Mouse (Mus musculus) CH12.LX (cell line): ENCODE measurements around the gene Ddx43. TPM values are rescaled to one million over a fixed set of nuclear protein-coding genes. Genes with fewer than 3 reads are reported as not detected.

Experiments used
- DNase-seq: peaks from one replicate; pipeline ENCODE4 v3.0.0-alpha.2; 2013; ENCODE audit errors: extremely low read depth
- H3K27ac ChIP-seq: 2 replicates; pipeline ENCODE4 v1.5.1; 2012; ENCODE audit warnings: low read depth, mild to moderate bottlenecking, control low read depth, moderate library complexity; ENCODE audit not compliant: insufficient read depth
- H3K27me3 ChIP-seq: replicated peaks from 2 replicates; pipeline ENCODE3; 2012; ENCODE audit warnings: inconsistent platforms
- H3K36me3 ChIP-seq, 2 experiments: replicated peaks in 1 of 2; 2 replicates each; pipeline versions ENCODE3 to v1.6.1; 2012; ENCODE audit warnings: inconsistent platforms in 1 of 2, low read length in 1 of 2, mild to moderate bottlenecking in 1 of 2, mixed read lengths in 1 of 2, moderate library complexity in 1 of 2; ENCODE audit not compliant: control insufficient read depth in 1 of 2, insufficient read depth in 1 of 2
- H3K4me1 ChIP-seq, 2 experiments: 2 replicates each; pipeline ENCODE4 v1.6.1; 2012; ENCODE audit warnings: inconsistent platforms in 1 of 2, moderate library complexity in 1 of 2; ENCODE audit not compliant: insufficient read depth in 2 of 2, control insufficient read depth in 1 of 2
- H3K4me2 ChIP-seq: 2 replicates; pipeline ENCODE4 v1.6.1; 2012; ENCODE audit warnings: low read depth, mild to moderate bottlenecking, control low read depth; ENCODE audit not compliant: poor library complexity, insufficient read depth, severe bottlenecking
- H3K4me3 ChIP-seq, 3 experiments: fragments of 150-350 bp in 1 of 3; sonication (generic) in 1 of 3; replicated peaks in 1 of 3; 2 replicates each; pipeline versions ENCODE3 to v1.5.1; 2011 to 2012; ENCODE audit warnings: low read depth in 2 of 3, low read length in 2 of 3, mild to moderate bottlenecking in 2 of 3, moderate library complexity in 2 of 3, control low read depth in 1 of 3, improper control_type of control experiment in 1 of 3, inconsistent platforms in 1 of 3, mixed read lengths in 1 of 3; ENCODE audit not compliant: poor library complexity in 1 of 3
- H3K79me2 ChIP-seq: replicated peaks from 2 replicates; pipeline ENCODE4 v1.6.1; 2012; ENCODE audit warnings: mild to moderate bottlenecking, moderate library complexity; ENCODE audit not compliant: control insufficient read depth, poor library complexity, insufficient read depth, severe bottlenecking; ENCODE audit errors: extremely low read depth
- H3K9ac ChIP-seq: 2 replicates; pipeline ENCODE4 v1.6.1; 2012; ENCODE audit warnings: low read depth, mild to moderate bottlenecking, control low read depth, moderate library complexity; ENCODE audit not compliant: insufficient read depth
- H3K9me3 ChIP-seq: replicated peaks from 2 replicates; pipeline ENCODE3; 2012; ENCODE audit warnings: low read length, inconsistent platforms, mixed read lengths
- CTCF ChIP-seq, 2 experiments: IDR thresholded peaks in 1 of 2; conservative IDR thresholded peaks in 1 of 2; 2 replicates each; pipeline ENCODE4 v1.5.1; 2011 to 2012; ENCODE audit warnings: low read depth in 2 of 2, low read length in 2 of 2, improper control_type of control experiment in 1 of 2, inconsistent platforms in 1 of 2, mild to moderate bottlenecking in 1 of 2, moderate library complexity in 1 of 2
- E2F4 ChIP-seq: IDR thresholded peaks from 2 replicates; pipeline ENCODE4 v1.6.1; 2011; ENCODE audit warnings: low read depth, low read length, improper control_type of control experiment; ENCODE audit not compliant: insufficient replicate concordance
- ELF1 ChIP-seq: IDR thresholded peaks from 2 replicates; pipeline ENCODE4 v1.6.1; 2014; ENCODE audit warnings: low read depth, mild to moderate bottlenecking, inconsistent platforms, low read length, improper control_type of control experiment
- EP300 ChIP-seq: IDR thresholded peaks from 2 replicates; pipeline ENCODE4 v1.6.1; 2011; ENCODE audit warnings: low read length, improper control_type of control experiment
- GABPA ChIP-seq: IDR thresholded peaks from 2 replicates; pipeline ENCODE4 v1.6.1; 2012; ENCODE audit warnings: low read depth, low read length, improper control_type of control experiment, inconsistent platforms; ENCODE audit not compliant: insufficient replicate concordance
- IRF4 ChIP-seq: IDR thresholded peaks from 2 replicates; pipeline ENCODE4 v1.6.1; 2014; ENCODE audit warnings: low read depth, mild to moderate bottlenecking, inconsistent platforms, low read length, improper control_type of control experiment
- JUN ChIP-seq: IDR thresholded peaks from 2 replicates; pipeline ENCODE4 v1.6.1; 2011; ENCODE audit warnings: low read depth, mild to moderate bottlenecking, low read length, improper control_type of control experiment, moderate library complexity; ENCODE audit not compliant: insufficient read depth
- JUND ChIP-seq: conservative IDR thresholded peaks from 2 replicates; pipeline ENCODE4 v1.6.1; 2011; ENCODE audit warnings: low read depth, low read length, improper control_type of control experiment
- KAT2A ChIP-seq: IDR thresholded peaks from 2 replicates; pipeline ENCODE4 v1.6.1; 2012; ENCODE audit warnings: low read length, improper control_type of control experiment, inconsistent platforms; ENCODE audit not compliant: insufficient replicate concordance
- MAX ChIP-seq: IDR thresholded peaks from 2 replicates; pipeline ENCODE4 v1.6.1; 2011; ENCODE audit warnings: low read length, improper control_type of control experiment
- MEF2A ChIP-seq: IDR thresholded peaks from 2 replicates; pipeline ENCODE4 v1.6.1; 2014; ENCODE audit warnings: low read depth, mild to moderate bottlenecking, inconsistent platforms, low read length, improper control_type of control experiment, borderline replicate concordance
- MXI1 ChIP-seq: IDR thresholded peaks from 2 replicates; pipeline ENCODE4 v1.6.1; 2011; ENCODE audit warnings: mild to moderate bottlenecking, low read depth, low read length, improper control_type of control experiment
- NELFE ChIP-seq: IDR thresholded peaks from 2 replicates; pipeline ENCODE4 v1.6.1; 2011; ENCODE audit warnings: low read depth, low read length, improper control_type of control experiment
- NRF1 ChIP-seq: IDR thresholded peaks from 2 replicates; pipeline ENCODE4 v1.6.1; 2014; ENCODE audit warnings: low read depth, mild to moderate bottlenecking, inconsistent platforms, low read length, improper control_type of control experiment, moderate library complexity
- PAX5 ChIP-seq: IDR thresholded peaks from 2 replicates; pipeline ENCODE4 v1.6.1; 2012; ENCODE audit warnings: low read length, inconsistent platforms, mixed read lengths
- POLR2A ChIP-seq: IDR thresholded peaks from 2 replicates; pipeline ENCODE4 v1.6.1; 2011; ENCODE audit warnings: low read depth, mild to moderate bottlenecking, improper control_type of control experiment, low read length
- RAD21 ChIP-seq: IDR thresholded peaks from 2 replicates; pipeline ENCODE4 v1.6.1; 2011; ENCODE audit warnings: low read depth, mild to moderate bottlenecking, low read length, improper control_type of control experiment, moderate library complexity
- SMC3 ChIP-seq: IDR thresholded peaks from 2 replicates; pipeline ENCODE4 v1.6.1; 2011; ENCODE audit warnings: low read depth, low read length, improper control_type of control experiment
- TBP ChIP-seq: conservative IDR thresholded peaks from 2 replicates; pipeline ENCODE4 v1.6.1; 2011; ENCODE audit warnings: low read depth, low read length, improper control_type of control experiment
- TCF12 ChIP-seq: IDR thresholded peaks from 2 replicates; pipeline ENCODE4 v1.6.1; 2014; ENCODE audit warnings: low read depth, mild to moderate bottlenecking, inconsistent platforms, low read length, improper control_type of control experiment
- USF1 ChIP-seq: IDR thresholded peaks from 2 replicates; pipeline ENCODE4 v1.6.1; 2014; ENCODE audit warnings: low read depth, mild to moderate bottlenecking, inconsistent platforms, low read length, improper control_type of control experiment
- USF2 ChIP-seq: conservative IDR thresholded peaks from 2 replicates; pipeline ENCODE4 v1.6.1; 2011; ENCODE audit warnings: low read depth, low read length, improper control_type of control experiment
- ZMIZ1 ChIP-seq: IDR thresholded peaks from 2 replicates; pipeline ENCODE4 v1.6.1; 2012; ENCODE audit warnings: low read depth, mild to moderate bottlenecking, inconsistent platforms, low read length, improper control_type of control experiment
- ZNF384 ChIP-seq: IDR thresholded peaks from 2 replicates; pipeline ENCODE4 v1.6.1; 2012; ENCODE audit warnings: low read depth, low read length, improper control_type of control experiment, inconsistent platforms
- dilution Hi-C: fragments of 300-500 bp; cut with MboI; formaldehyde crosslinking; loops from 2 replicates; pipeline ENCODE4 v1.14.3; 2020; ENCODE audit warnings: low sequenced_read_pairs; ENCODE audit not compliant: extremely low pct_unique_long_range_greater_than_20kb, extremely low pct_ligation_motif_present
- in situ Hi-C: fragments of 300-500 bp; cut with MboI; formaldehyde crosslinking; loops from 3 replicates; pipeline ENCODE4 v1.14.3; 2019; ENCODE audit warnings: low sequenced_read_pairs, low pct_ligation_motif_present, low pct_unique_long_range_greater_than_20kb, mixed read lengths
- polyA plus RNA-seq: library from polyadenylated mRNA; unstranded; fragments of >175 nt; gene quantifications from 2 replicates; pipeline ENCODE4 v1.2.1, GENCODE M21; 2012; ENCODE audit warnings: low read depth; ENCODE audit not compliant: insufficient read length
- total RNA-seq, 2 experiments: library from RNA; depleted of rRNA; stranded (reverse); fragments of 300-350 nt in 1 of 2; fragments of >200 nt in 1 of 2; gene quantifications; 2 replicates each; pipeline ENCODE4 v1.2.3; 2012 to 2014

Ddx43 gene
- total and polyA plus RNA-seq, 3 experiments: not detected

- dilution Hi-C loops: no loop called here
These were observed 340 bp upstream of the Ddx43 start for GRCm38 (mm10) chr9:78395244-78395629.

DNA sequence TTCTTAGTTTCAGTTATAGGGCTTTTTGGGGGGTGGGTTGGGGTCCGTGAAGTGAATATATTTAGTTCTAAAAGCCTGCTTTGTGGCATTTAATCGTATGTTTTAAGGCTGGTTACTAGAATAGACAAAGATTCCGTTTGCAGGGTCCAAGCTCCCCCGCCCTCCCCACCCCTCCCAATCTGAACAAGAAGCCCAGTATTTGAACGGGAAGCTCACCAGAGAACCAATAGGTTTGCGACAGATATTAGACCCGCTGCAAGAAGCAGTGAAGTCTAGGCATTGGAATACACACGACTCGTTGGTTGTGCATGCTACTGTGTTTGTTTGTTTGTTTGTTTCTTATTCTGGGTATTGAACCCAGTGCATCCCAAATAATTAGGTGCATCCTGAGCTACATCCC lies 940 bp downstream of the Ddx43 start:
- in situ Hi-C loops: no loop called here
- Histone ChIP-seq H3K79me2 (no peaks in the 10 kb centered on the region), H3K9ac (no peak overlapping the region), H3K4me1 (no peaks in the 10 kb centered on the region), H3K27me3 (peaks cover 5% of the 10 kb centered on the region), H3K36me3 (no peaks in the 10 kb centered on the region), H3K4me3 (no peak overlapping the region), H3K9me3 (peaks cover 5% of the 10 kb centered on the region), H3K27ac (no peak overlapping the region), H3K4me2 (no peak overlapping the region)
- TF ChIP-seq RAD21 (no peak), GABPA (no peak), USF1 (no peak), JUND (no peak), TCF12 (no peak), PAX5 (no peak), EP300 (no peak), ZMIZ1 (no peak), CTCF (conservative IDR thresholded peaks at IDR 0.05 in 1 of 2, IDR thresholded peaks at IDR 0.05 in 1 of 2; ENCODE audit: low read depth in 2 of 2, low read length in 2 of 2) (no peak), IRF4 (no peak), ZNF384 (no peak), JUN (no peak)
- DNase-seq: no peak
- dilution Hi-C loops: no loop called here

More at GRCm38 (mm10) chr9:78395244-78395629, 340 bp upstream of the Ddx43 start:
- Histone ChIP-seq H3K9me3 (peaks cover 5% of the 10 kb centered on the region), H3K4me1 (no peaks in the 10 kb centered on the region), H3K36me3 (no peaks in the 10 kb centered on the region), H3K27me3 (peaks cover 11% of the 10 kb centered on the region), H3K4me3 (no peak overlapping the region), H3K79me2 (no peaks in the 10 kb centered on the region), H3K27ac (no peak overlapping the region), H3K9ac (no peak overlapping the region), H3K4me2 (no peak overlapping the region)
- in situ Hi-C loops: no loop called here
- no peak for DNase-seq
- TF ChIP-seq CTCF (conservative IDR thresholded peaks at IDR 0.05 in 1 of 2, IDR thresholded peaks at IDR 0.05 in 1 of 2; ENCODE audit: low read depth in 2 of 2, low read length in 2 of 2): no peak
- no peak for TF ChIP-seq SMC3
- TF ChIP-seq TBP: no peak
- TF ChIP-seq TCF12: no peak
- TF ChIP-seq, all 38 proteins: peak for 0

DNA sequence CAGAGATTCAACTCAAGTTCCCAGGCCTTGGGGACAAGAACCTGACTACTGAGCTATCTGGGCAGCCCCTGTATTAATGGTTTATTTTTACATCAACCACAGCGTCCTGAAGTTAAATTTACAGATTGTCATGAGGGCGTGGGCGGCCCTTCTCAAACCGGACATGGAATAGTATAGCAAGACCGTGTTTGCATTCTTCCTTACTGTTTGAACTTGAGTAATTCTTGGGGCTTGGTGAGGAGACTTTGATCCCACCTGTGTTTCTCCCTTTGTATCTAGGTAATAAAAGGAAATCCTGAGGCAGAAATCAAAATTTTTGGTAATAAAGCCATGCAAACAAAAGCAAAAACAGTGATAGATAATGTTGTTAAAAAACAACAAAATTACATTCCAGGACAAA lies 5.0 kb downstream of the Ddx43 start:
- in situ Hi-C loops (no loop called here), dilution Hi-C loops (no loop called here)
- peaks cover 4% of the 10 kb centered on the region for H3K9me3 ChIP-seq

More for the DNA sequence above, 5.0 kb downstream of the Ddx43 start:
- Histone ChIP-seq H3K27me3 (no peaks in the 10 kb centered on the region), H3K27ac (no peak overlapping the region), H3K79me2 (no peaks in the 10 kb centered on the region), H3K4me1 (peaks cover 0 to 2% of the 10 kb centered on the region in 2 experiments; a peak in 1 of 4 replicates), H3K9ac (no peak overlapping the region), H3K4me2 (no peak overlapping the region), H3K4me3 (no peak overlapping the region), H3K36me3 (no peaks in the 10 kb centered on the region)
- no peak for DNase-seq
- no peak for TF ChIP-seq MAX
- TF ChIP-seq POLR2A: no peak
- TF ChIP-seq PAX5: no peak
- TF ChIP-seq MEF2A: no peak
- TF ChIP-seq E2F4: no peak
- no peak for TF ChIP-seq KAT2A
- no peak for TF ChIP-seq NRF1
- no peak for TF ChIP-seq USF2
- no peak for TF ChIP-seq ELF1
- TF ChIP-seq CTCF (conservative IDR thresholded peaks at IDR 0.05 in 1 of 2, IDR thresholded peaks at IDR 0.05 in 1 of 2; ENCODE audit: low read depth in 2 of 2, low read length in 2 of 2): no peak
- TF ChIP-seq NELFE: no peak
- TF ChIP-seq SMC3: no peak
- no peak for TF ChIP-seq MXI1
